In genomic region chr6:149188041-149188924, GRCm38 (mm10) we compare ENCODE assay signal across 8 mouse cellular contexts. TPM values are rescaled to one million over a fixed set of nuclear protein-coding genes. Genes with fewer than 3 reads are reported as not detected.
A peak's percentile ranks its signal among the peaks of the same experiment; 100 is the strongest.
DNase-seq lines count a peak whose midpoint lies in the region; ATAC-seq lines count a peak whose summit lies in the region.

Gene Amn1 (minus strand): TSS chr6:149188712.

- ATAC-seq in hindbrain, embryonic 11.5 days (ENCODE audit: low FRiP score), result peak; percentile 99

- H3K36me3 ChIP-seq in hindbrain, embryonic 11.5 days (ENCODE audit: control insufficient read depth, insufficient read depth, low read length), result no peaks in the 10 kb centered on the region

- peak; percentile 97 for DNase-seq in Muller cell, postnatal 12 days (ENCODE audit: inconsistent ontology term)
- peak; percentile 97 for DNase-seq in cerebellum, adult 9-11 months
- peak; percentile 96 for DNase-seq in frontal cortex, adult 2 months (ENCODE audit: extremely low spot score in 1 of 2, low spot score in 1 of 2)
- peak; percentile 98 for DNase-seq in hindbrain, embryonic 11.5 days (ENCODE audit: low spot score)
- peak; percentile 92 to 94 for DNase-seq in layer of hippocampus, postnatal 10 days (ENCODE audit: low spot score in 2 of 2)
- DNase-seq in lung, postnatal 10 days, result peak; percentile 99
- DNase-seq in ovary, postnatal 36 days (ENCODE audit: low spot score), result peak; percentile 92
- peak; percentile 95 for DNase-seq in thymus, postnatal 25 days

- WGBS in hindbrain, embryonic 11.5 days, result under 1% methylated on average over 34 of the region's 34 CpGs

- H3K27ac ChIP-seq in hindbrain, embryonic 11.5 days (ENCODE audit: low read depth, low read length), result peak within 1 kb of the TSS; percentile 93

- no peaks in the 10 kb centered on the region; the same call in 1 of the 2 replicates for H3K4me1 ChIP-seq in hindbrain, embryonic 11.5 days (replicated peaks; ENCODE audit: control insufficient read depth, insufficient read depth, low read length)

- H3K4me3 ChIP-seq in hindbrain, embryonic 11.5 days (ENCODE audit: low read depth, low read length), result peak within 1 kb of the TSS; percentile 80

- H3K27me3 ChIP-seq in hindbrain, embryonic 11.5 days (ENCODE audit: control insufficient read depth, insufficient read depth, low read length), result no peaks in the 10 kb centered on the region

- H3K9ac ChIP-seq in hindbrain, embryonic 11.5 days (ENCODE audit: low read depth, low read length), result peak within 1 kb of the TSS; percentile 98

- H3K9me3 ChIP-seq in hindbrain, embryonic 11.5 days (ENCODE audit: control insufficient read depth, low read length), result no peaks in the 10 kb centered on the region

- H3K4me2 ChIP-seq in hindbrain, embryonic 11.5 days (replicated peaks; ENCODE audit: low read depth, low read length), result peak within 1 kb of the TSS; percentile 56

RNA-seq across cellular contexts. Expression of gene Amn1, which starts in this region (rescaled TPM):
- 26.6 and 32.6 TPM in 2 replicates for polyA plus RNA-seq in frontal cortex, adult 2 months (2012; rRNA removed)
- polyA plus RNA-seq in hindbrain, embryonic 11.5 days (2014; fragmentation: Nextera tagmentation; extraction: Ambion mirVana), result 70.0 and 71.1 TPM in 2 replicates
- total RNA-seq in layer of hippocampus, postnatal 10 days (2021), result 10 to 100 TPM; 39.8 to 41.7 TPM

Comparison
In these comparisons a context has a peak if more than half of its experiments do, and no peak if none do; other contexts are left out.
1. Peak in every context shown above with its lines: DNase-seq, ATAC-seq, H3K4me3 ChIP-seq and H3K27ac ChIP-seq.